Mouse (Mus musculus) c-Kit-negative CD71-positive TER-119-positive erythroid progenitor cells, embryonic 14.5 days (primary cell): ENCODE measurements around the gene Rnf217.

ENCODE experiments used
- DNase-seq: peaks from one replicate; pipeline ENCODE4 v3.0.0-alpha.2; 2013; ENCODE audit warnings: low read depth, low spot score

Gene Rnf217

GRCm38 (mm10) chr10:31609066-31609961 lies at the start of gene Rnf217:
Gene Rnf217, minus strand, starts transcription at chr10:31609184.
- DNase-seq: no peak

GRCm38 (mm10) chr10:31647270-31647669 lies 38.3 kb upstream of the Rnf217 start:
- no peak for DNase-seq

GRCm38 (mm10) chr10:31646083-31646482 lies 37.1 kb upstream of the Rnf217 start:
- no peak for DNase-seq

GRCm38 (mm10) chr10:31635098-31635497 lies 26.1 kb upstream of the Rnf217 start:
- DNase-seq: no peak

- no peak for DNase-seq
Observed at GRCm38 (mm10) chr10:31632005-31632404, 23.0 kb upstream of the Rnf217 start.

- DNase-seq: no peak
Observed at GRCm38 (mm10) chr10:31615355-31615754, 6.4 kb upstream of the Rnf217 start.

- DNase-seq: no peak
Observed at GRCm38 (mm10) chr10:31614111-31614510, 5.1 kb upstream of the Rnf217 start.

GRCm38 (mm10) chr10:31608441-31609065 lies 431 bp downstream of the Rnf217 start:
- no peak for DNase-seq

- DNase-seq: no peak
Observed at GRCm38 (mm10) chr10:31606981-31607867, 1.8 kb downstream of the Rnf217 start.

- DNase-seq: no peak
Observed at GRCm38 (mm10) chr10:31603855-31604254, 5.1 kb downstream of the Rnf217 start.

GRCm38 (mm10) chr10:31600116-31600515 lies 8.9 kb downstream of the Rnf217 start:
- DNase-seq: no peak

- no peak for DNase-seq
Observed at GRCm38 (mm10) chr10:31597886-31598285, 11.1 kb downstream of the Rnf217 start.

GRCm38 (mm10) chr10:31596804-31597203 lies 12.2 kb downstream of the Rnf217 start:
- DNase-seq: no peak

- DNase-seq: no peak
Observed at GRCm38 (mm10) chr10:31595326-31595725, 13.7 kb downstream of the Rnf217 start.

GRCm38 (mm10) chr10:31592741-31593524 lies 16.1 kb downstream of the Rnf217 start:
- DNase-seq: no peak

- DNase-seq: no peak
Observed at GRCm38 (mm10) chr10:31592095-31592740, 16.8 kb downstream of the Rnf217 start.

- DNase-seq: no peak
Observed at GRCm38 (mm10) chr10:31580722-31581121, 28.3 kb downstream of the Rnf217 start.

- DNase-seq: no peak
Observed at GRCm38 (mm10) chr10:31580073-31580472, 28.9 kb downstream of the Rnf217 start.

- DNase-seq: no peak
Observed at GRCm38 (mm10) chr10:31573267-31573666, 35.7 kb downstream of the Rnf217 start.

GRCm38 (mm10) chr10:31557311-31557710 lies 51.7 kb downstream of the Rnf217 start:
- DNase-seq: no peak
